12 mouse cellular contexts compared by ENCODE assay signal in the genomic region with DNA sequence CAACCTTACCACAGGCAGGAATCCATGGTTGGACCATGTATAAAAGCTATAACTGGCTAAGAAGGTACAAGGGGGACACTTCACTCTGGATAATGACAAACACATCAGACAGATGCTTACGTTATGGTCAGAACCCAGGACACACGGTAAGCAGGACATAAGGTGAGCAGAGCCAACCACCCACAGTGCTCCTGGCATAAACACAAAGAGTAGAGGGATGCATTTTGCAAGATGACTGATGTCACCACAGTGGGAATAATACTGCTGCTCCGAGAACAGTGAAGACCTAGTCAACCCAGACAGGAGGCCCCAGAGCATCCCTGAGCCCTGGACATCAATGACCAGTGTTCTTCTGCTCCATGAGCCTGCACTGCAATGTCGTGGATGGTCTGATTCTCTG.
"Had no signal": no experiment of that assay in that cellular context is flagged by ENCODE, and none has a peak within 500 bp of the region (broad histone marks: within the 10 kb centered on the region; RNA-seq: fewer than 3 reads in every experiment).

No protein-coding gene starts in this region.

- DNase-seq: kidney, postnatal 10 days; kidney, postnatal 36 days; layer of hippocampus, postnatal 36 days; liver; liver, embryonic 13.5 days; lung, embryonic 14.5 days; retina, postnatal 1 day; right cerebral cortex, postnatal 25 days; spleen, adult 18-20 months; thymus, postnatal 36 days had no signal

- ATAC-seq: lung, postnatal 0 days; midbrain, embryonic 15.5 days had no signal
